Mouse (Mus musculus) C2C12 (cell line): ENCODE data around the gene Slc38a3.

Experiments used
- CTCF ChIP-seq: IDR thresholded peaks from one replicate; pipeline ENCODE4 v1.5.1; 2011; ENCODE audit not compliant: control insufficient read depth, insufficient read depth, insufficient read length
- MYOD1 ChIP-seq: IDR thresholded peaks from one replicate; pipeline ENCODE4 v1.6.1; 2011; ENCODE audit warnings: low read depth; ENCODE audit not compliant: control insufficient read depth, insufficient read length

GRCm38 (mm10) chr9:107685231-107685981 lies 16.1 kb upstream of the Slc38a3 start:
- no peak for TF ChIP-seq MYOD1
- TF ChIP-seq CTCF = peak; percentile 70
